Mouse (Mus musculus): Measurements from ENCODE around the gene Rnf169.
"Not testable (repeated sequence)": the region's sequence is repeated elsewhere in the genome, so short reads cannot be mapped to it uniquely, and the experiment has no call there.

Rnf169 gene

DNA sequence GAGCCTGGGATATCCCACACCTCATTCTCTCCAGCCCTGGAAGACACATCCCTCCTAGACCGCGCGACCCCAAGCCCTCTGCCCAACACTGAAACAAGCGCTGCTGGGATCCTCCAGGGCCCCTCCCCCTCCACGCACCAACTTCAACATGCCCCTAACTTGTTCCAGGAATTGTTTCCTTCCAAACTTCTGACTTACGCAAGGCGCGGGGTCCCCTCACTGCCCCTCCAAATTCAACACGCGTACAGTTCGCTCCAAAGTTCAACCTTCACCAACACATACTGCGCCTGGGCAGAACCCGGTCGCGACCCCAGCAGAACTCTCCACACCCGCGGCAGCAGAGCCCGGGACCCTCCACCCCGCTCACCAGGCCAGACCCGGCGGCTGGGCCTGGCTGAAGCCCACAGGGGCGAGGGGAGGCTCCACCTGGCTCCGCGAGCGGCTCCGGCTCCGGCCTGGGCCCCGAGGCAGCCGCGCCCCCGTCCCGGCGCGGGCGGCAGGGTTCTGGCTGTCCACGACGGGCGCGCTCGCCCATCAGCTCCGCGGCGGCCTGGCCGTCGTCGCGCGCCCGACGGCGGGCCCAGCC, 609 bp downstream of the Rnf169 start:
- DNase-seq (ENCODE audit: low spot score in 2 of 2): peak; percentile 35 to 50

DNA sequence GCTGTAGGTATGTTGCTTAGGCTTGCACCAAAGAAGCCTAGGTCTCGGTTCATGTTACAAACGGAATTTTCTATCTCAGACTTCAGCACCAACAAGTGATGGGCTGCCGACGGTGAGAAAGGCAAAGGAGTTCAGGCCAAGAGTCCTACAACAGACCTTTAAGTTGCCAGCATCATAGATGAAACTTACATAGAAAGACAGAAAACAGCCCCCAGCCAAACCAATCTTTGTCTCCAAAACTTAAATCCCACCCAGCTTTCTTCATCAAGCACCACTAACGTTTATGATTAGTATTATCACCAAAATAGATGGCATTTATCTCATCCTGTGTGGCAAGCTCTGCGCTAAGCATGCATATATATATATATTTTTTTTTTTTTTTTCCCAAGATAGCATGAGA, 1.2 kb downstream of the Rnf169 start:
- DNase-seq (ENCODE audit: low spot score in 2 of 2): no peak

GRCm38 (mm10) chr7:99978041-99978440, 2.2 kb downstream of the Rnf169 start:
- no peak for DNase-seq (ENCODE audit: low spot score in 2 of 2)

DNA sequence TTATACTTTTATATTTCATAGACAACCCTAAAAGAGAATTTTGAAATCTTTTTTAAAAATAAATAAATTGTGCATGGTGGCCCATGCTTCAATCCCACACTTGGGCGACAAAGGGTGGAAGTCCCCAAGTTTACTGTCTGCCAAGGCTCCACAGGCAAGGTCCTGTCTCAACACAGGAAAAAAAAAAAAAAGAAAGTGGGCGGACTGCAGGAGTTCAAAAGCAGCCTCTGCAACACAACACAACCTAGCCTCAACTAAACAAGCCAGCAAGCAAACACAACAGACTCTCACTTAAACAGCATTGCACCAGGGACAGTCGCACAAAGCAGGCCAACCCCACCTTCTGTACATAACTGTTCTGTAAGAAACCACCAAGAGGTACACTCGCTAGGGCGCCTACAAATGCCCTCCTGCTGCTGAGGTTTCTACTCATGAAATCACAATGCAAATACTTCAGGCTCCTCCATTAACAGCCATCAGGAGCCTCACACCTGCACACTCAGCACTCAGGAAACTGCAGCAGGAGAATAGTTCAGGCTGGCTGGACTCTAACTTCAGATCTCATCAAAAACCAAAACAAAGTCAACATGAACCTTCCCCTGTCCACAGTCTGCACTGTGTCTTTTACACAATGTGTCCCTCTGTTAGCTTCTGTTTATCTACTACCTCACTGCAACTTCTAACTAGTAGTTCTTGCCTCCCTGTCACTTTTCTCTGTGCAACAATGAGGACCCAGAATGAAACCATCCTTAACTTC, 4.3 kb downstream of the Rnf169 start:
- no peak for DNase-seq (ENCODE audit: low spot score in 2 of 2)

GRCm38 (mm10) chr7:99974208-99974970, 5.9 kb downstream of the Rnf169 start:
- DNase-seq (ENCODE audit: low spot score in 2 of 2): no peak

- not testable (repeated sequence) for DNase-seq (ENCODE audit: low spot score in 2 of 2)
Measured at GRCm38 (mm10) chr7:99972912-99973311, 7.3 kb downstream of the Rnf169 start.

DNA sequence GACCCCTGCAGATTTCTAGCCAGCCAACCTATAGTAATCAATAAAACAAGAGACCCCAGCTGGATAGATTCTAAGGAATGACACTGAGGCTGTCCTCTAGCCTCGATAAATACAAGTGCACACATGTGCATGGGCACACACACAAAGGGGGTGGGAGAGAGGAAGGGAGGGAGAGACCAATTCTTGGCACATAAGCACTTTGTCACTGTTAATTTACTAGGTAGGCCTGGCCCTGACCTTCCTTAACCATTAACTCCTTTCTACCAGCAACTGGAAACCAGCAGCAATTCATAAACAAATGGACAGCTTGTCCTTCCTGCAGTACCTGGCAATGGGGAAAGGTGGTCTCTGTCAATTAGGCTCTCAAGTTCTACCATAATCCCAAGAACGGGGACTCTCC, 8.3 kb downstream of the Rnf169 start:
- DNase-seq (ENCODE audit: low spot score in 2 of 2): no peak

DNA sequence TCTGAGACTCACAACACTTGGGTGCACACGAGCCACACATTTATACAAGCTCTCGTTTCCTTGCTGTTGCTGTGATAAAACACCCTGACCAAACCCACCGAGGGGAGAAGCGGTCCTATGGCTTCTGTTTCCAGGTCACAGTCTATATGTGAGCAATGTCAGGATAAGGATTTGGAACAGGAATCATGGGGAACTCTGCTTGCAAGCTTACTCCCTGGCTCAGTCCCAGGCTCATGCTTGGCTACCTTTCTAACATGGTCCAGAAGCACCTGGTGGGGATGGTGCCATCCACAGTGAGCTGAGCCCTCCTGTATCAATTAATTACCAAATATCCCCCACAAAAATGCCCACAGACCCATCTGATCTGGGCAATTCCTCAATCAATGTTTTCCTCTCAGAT, 11.1 kb downstream of the Rnf169 start:
- no peak for DNase-seq (ENCODE audit: low spot score in 2 of 2)

GRCm38 (mm10) chr7:99966011-99966721, 14.1 kb downstream of the Rnf169 start:
- DNase-seq (ENCODE audit: low spot score in 2 of 2): no peak

GRCm38 (mm10) chr7:99965020-99965841, 15.0 kb downstream of the Rnf169 start:
- no peak for DNase-seq (ENCODE audit: low spot score in 2 of 2)

DNA sequence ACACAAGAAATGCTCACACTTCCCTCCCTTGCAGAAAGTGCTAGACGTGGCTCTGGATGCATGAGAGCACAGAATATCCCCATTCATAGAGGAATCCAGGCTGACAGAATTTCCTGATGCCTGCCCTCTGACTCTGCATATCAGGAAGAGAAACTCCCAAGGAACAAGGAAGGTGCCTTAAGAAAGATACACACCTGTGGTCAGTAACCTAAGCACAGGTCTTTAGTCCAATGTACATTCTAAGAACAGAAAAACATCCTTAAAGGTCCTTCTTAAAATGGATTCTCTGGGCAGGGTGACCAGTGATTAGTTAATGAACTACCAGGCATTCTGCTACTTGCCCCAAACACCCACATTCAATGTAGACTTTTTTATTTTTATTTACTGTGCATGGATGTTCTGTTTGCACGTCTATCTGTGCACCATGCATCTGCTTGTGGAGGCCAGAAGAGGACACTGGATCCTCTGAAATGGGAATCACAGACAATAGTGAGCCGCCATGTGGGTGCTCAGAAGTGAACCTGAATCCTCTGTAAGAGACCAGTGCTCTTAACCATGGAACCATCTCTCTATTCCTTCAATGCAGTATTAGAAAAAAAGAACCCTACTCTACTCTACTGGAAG, 16.9 kb downstream of the Rnf169 start:
- no peak for DNase-seq (ENCODE audit: low spot score in 2 of 2)

DNA sequence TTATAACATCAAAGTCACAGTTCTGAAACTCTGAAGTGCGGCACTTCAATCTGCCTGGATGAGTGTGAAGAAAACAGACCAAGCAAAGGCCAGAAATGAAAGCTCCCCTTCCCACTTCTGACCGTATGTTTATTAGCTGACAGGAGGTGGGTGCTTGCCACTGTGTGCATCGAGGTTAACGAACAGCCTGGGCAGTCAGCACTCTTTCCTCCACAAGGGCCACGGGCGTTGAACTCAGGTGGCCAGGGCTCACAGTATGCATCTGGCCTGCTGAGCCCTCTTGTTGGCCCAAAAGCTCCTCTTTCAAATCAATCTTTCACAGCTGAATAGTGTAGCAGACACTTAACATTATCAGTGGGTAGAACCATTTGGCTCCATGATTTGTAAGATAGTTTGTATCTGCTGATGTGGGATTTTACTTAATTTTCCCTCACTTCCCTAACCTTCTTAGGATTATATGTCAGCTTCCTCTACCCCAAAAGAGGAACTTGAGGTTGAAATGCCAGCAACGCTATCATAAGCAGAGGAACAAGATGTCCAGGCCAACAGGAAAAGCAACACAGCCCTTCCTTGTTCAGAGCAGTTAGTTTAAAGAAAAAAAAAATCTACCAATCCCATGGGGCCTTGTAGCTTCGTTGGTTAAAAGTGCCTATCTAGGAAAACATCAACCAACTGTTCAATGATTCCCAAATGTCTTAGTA, 17.6 kb downstream of the Rnf169 start:
- DNase-seq (ENCODE audit: low spot score in 2 of 2): peak; percentile 60 to 81

DNA sequence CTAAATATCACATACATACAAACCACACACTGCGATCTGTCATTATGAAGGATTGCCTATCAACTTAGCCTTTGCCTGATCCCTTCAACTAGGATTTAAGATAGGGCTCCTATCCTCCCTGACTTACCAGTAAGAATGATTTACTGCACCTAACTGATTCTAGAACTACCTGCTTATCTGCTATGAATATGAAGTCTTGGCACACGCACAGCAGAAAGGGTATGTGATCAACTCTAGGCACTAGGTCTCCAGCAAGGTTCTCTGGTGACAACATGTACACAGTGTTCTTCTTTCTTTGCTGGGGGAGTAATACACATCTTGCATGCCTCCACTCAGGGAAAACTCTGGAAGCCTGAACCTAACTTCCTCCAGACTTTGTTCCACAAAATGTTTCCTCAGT, 18.7 kb downstream of the Rnf169 start:
- no peak for DNase-seq (ENCODE audit: low spot score in 2 of 2)

- DNase-seq (ENCODE audit: low spot score in 2 of 2): not testable (repeated sequence)
Measured at GRCm38 (mm10) chr7:99960571-99960970, 19.7 kb downstream of the Rnf169 start.

GRCm38 (mm10) chr7:99957226-99957965, 22.9 kb downstream of the Rnf169 start:
- no peak for DNase-seq (ENCODE audit: low spot score in 2 of 2)

GRCm38 (mm10) chr7:99956095-99956494, 24.2 kb downstream of the Rnf169 start:
- DNase-seq (ENCODE audit: low spot score in 2 of 2): no peak

GRCm38 (mm10) chr7:99954212-99954611, 26.0 kb downstream of the Rnf169 start:
- DNase-seq (ENCODE audit: low spot score in 2 of 2): no peak

GRCm38 (mm10) chr7:99953442-99954098, 26.7 kb downstream of the Rnf169 start:
- no peak for DNase-seq (ENCODE audit: low spot score in 2 of 2)

- peak in 1 of 2 experiments; percentile 14 for DNase-seq (ENCODE audit: low spot score in 2 of 2)
Measured at GRCm38 (mm10) chr7:99947329-99947728, 32.9 kb downstream of the Rnf169 start.

All from heart, adult 9 months (tissue).